In the genomic region with DNA sequence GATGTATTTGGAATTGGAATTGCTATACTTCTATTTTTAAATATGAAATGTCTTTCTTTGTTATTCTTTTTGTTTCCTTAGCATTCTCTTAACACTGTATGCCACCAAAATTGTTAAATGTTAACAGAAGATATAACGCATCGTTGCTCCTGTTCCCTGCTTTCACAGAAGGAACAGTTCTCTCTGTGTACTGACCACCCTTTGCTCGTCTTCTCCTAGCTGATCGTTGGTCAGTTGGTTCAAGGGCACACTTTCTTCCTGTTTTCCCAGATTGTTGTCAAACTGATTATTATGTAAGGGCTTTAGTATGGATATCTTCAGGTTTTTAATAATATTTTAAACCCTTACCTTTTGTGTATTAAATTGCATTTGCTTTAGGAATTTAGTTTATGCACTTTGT, we compare ENCODE assay signal across 18 mouse cellular contexts.
"Had no signal": no experiment of that assay in that cellular context is flagged by ENCODE, and none has a peak within 500 bp of the region (broad histone marks: within the 10 kb centered on the region; RNA-seq: fewer than 3 reads in every experiment).

No protein-coding gene starts in this region.

- H3K9ac ChIP-seq: lung, embryonic 14.5 days; midbrain, embryonic 12.5 days; neural tube, embryonic 13.5 days; neural tube, embryonic 15.5 days had no signal

- ATAC-seq: midbrain, embryonic 16.5 days had no signal

- H3K9me3 ChIP-seq: midbrain, embryonic 10.5 days; midbrain, embryonic 12.5 days; neural tube, embryonic 13.5 days; neural tube, embryonic 15.5 days had no signal

- H3K4me3 ChIP-seq: midbrain, embryonic 10.5 days; midbrain, embryonic 12.5 days; myocyte; neural tube, embryonic 13.5 days; neural tube, embryonic 15.5 days had no signal

- DNase-seq: lung, embryonic 14.5 days; lung, postnatal 10 days; lung, postnatal 4 days; midbrain, embryonic 14.5 days; retina, postnatal 1 day; right cerebral cortex, adult 18-20 months; right cerebral cortex, postnatal 25 days; right cerebral cortex, postnatal 4 days; spleen, adult 18-20 months; thymus, adult 18-20 months; thymus, postnatal 14 days; thymus, postnatal 36 days had no signal

- H3K27ac ChIP-seq: midbrain, embryonic 10.5 days; midbrain, embryonic 12.5 days; neural tube, embryonic 13.5 days; neural tube, embryonic 15.5 days had no signal

- H3K27me3 ChIP-seq: midbrain, embryonic 12.5 days; neural tube, embryonic 13.5 days; neural tube, embryonic 15.5 days had no signal

- H3K4me2 ChIP-seq: lung, embryonic 14.5 days; midbrain, embryonic 12.5 days; neural tube, embryonic 13.5 days; neural tube, embryonic 15.5 days had no signal

- H3K4me1 ChIP-seq: midbrain, embryonic 10.5 days; midbrain, embryonic 12.5 days; neural tube, embryonic 13.5 days; neural tube, embryonic 15.5 days had no signal
